Comparison of ENCODE assay signal across 18 mouse cellular contexts in genomic region chr14:60777485-60777919, GRCm38 (mm10). TPM values are rescaled to one million over a fixed set of nuclear protein-coding genes. Genes with fewer than 3 reads are reported as not detected.
A peak's percentile ranks its signal among the peaks of the same experiment; 100 is the strongest.
DNase-seq lines count a peak whose midpoint lies in the region; ATAC-seq and TF ChIP-seq lines count a peak whose summit lies in the region.
"Had no signal": no experiment of that assay in that cellular context is flagged by ENCODE, and none has a peak within 500 bp of the region (broad histone marks: within the 10 kb centered on the region; RNA-seq: fewer than 3 reads in every experiment).

No protein-coding gene starts in this region.

- no peak overlapping the region for H3K9ac ChIP-seq in liver, postnatal 0 days (replicated peaks)
- H3K9ac ChIP-seq in midbrain, embryonic 15.5 days = no peak overlapping the region
- H3K9ac ChIP-seq: embryonic facial prominence, embryonic 12.5 days; hindbrain, embryonic 14.5 days; limb, embryonic 12.5 days; midbrain, embryonic 13.5 days had no signal

- H3K4me3 ChIP-seq in liver, postnatal 0 days (ENCODE audit: low read depth, low read length) = no peak overlapping the region
- H3K4me3 ChIP-seq in lung, adult 2 months (replicated peaks; ENCODE audit: extremely low read depth, low read depth, low read length) = no peak overlapping the region
- no peak overlapping the region for H3K4me3 ChIP-seq in embryonic facial prominence, embryonic 10.5 days
- no peak overlapping the region for H3K4me3 ChIP-seq in midbrain, embryonic 15.5 days
- H3K4me3 ChIP-seq: embryonic facial prominence, embryonic 12.5 days; limb, embryonic 12.5 days; midbrain, embryonic 13.5 days had no signal

- WGBS in liver, postnatal 0 days (ENCODE audit: insufficient replicate concordance) = 76% methylated on average over 5 of the region's 5 CpGs
- WGBS in lung, adult 2 months = 87% methylated on average over 5 of the region's 5 CpGs
- WGBS in embryonic facial prominence, embryonic 10.5 days = 88% methylated on average over 5 of the region's 5 CpGs
- 88% methylated on average over 5 of the region's 5 CpGs for WGBS in midbrain, embryonic 15.5 days

- TF ChIP-seq EP300 in liver, postnatal 0 days (IDR thresholded peaks at IDR 0.05; ENCODE audit: low read depth) = no peak

- no peak overlapping the region for H3K4me2 ChIP-seq in liver, postnatal 0 days (ENCODE audit: low read depth, low read length)
- no peak overlapping the region for H3K4me2 ChIP-seq in midbrain, embryonic 15.5 days
- H3K4me2 ChIP-seq: embryonic facial prominence, embryonic 12.5 days; hindbrain, embryonic 14.5 days; limb, embryonic 12.5 days; midbrain, embryonic 13.5 days had no signal

- ATAC-seq in liver, postnatal 0 days = no peak
- peak; percentile 72 for ATAC-seq in common myeloid progenitor, adult 5-6 weeks (replicated peaks; ENCODE audit: low read depth, poor library complexity, severe bottlenecking)
- ATAC-seq in monocyte, adult 5-6 weeks (replicated peaks; ENCODE audit: insufficient number of reproducible peaks, low FRiP score, low TSS enrichment, poor library complexity, severe bottlenecking) = 0 out of 2 replicates have a peak, but pooled peaks have one; percentile 37
- no peak for ATAC-seq in midbrain, embryonic 15.5 days (replicated peaks)
- ATAC-seq: lung, postnatal 0 days; midbrain, embryonic 13.5 days had no signal

- no peaks in the 10 kb centered on the region for H3K36me3 ChIP-seq in liver, postnatal 0 days (replicated peaks; ENCODE audit: insufficient read depth, low read length)
- H3K36me3 ChIP-seq in embryonic facial prominence, embryonic 10.5 days (replicated peaks) = no peaks in the 10 kb centered on the region
- H3K36me3 ChIP-seq in midbrain, embryonic 15.5 days (replicated peaks) = no peaks in the 10 kb centered on the region
- H3K36me3 ChIP-seq: embryonic facial prominence, embryonic 12.5 days; limb, embryonic 12.5 days; midbrain, embryonic 13.5 days had no signal

- no peaks in the 10 kb centered on the region for H3K4me1 ChIP-seq in liver, postnatal 0 days (ENCODE audit: insufficient read depth)
- no peaks in the 10 kb centered on the region for H3K4me1 ChIP-seq in lung, adult 2 months (ENCODE audit: control insufficient read depth, insufficient read depth, low read length)
- no peaks in the 10 kb centered on the region for H3K4me1 ChIP-seq in embryonic facial prominence, embryonic 10.5 days
- no peaks in the 10 kb centered on the region for H3K4me1 ChIP-seq in midbrain, embryonic 15.5 days
- H3K4me1 ChIP-seq: embryonic facial prominence, embryonic 12.5 days; limb, embryonic 12.5 days; midbrain, embryonic 13.5 days had no signal

- no peaks in the 10 kb centered on the region for H3K9me3 ChIP-seq in liver, postnatal 0 days (ENCODE audit: low read length)
- H3K9me3 ChIP-seq in embryonic facial prominence, embryonic 10.5 days = no peaks in the 10 kb centered on the region
- H3K9me3 ChIP-seq in midbrain, embryonic 15.5 days = no peaks in the 10 kb centered on the region
- H3K9me3 ChIP-seq: embryonic facial prominence, embryonic 12.5 days; limb, embryonic 12.5 days; midbrain, embryonic 13.5 days had no signal

- H3K27me3 ChIP-seq in liver, postnatal 0 days (ENCODE audit: insufficient read depth, low read length) = no peaks in the 10 kb centered on the region
- no peaks in the 10 kb centered on the region for H3K27me3 ChIP-seq in embryonic facial prominence, embryonic 10.5 days (replicated peaks; ENCODE audit: low read depth, poor library complexity, severe bottlenecking)
- H3K27me3 ChIP-seq in midbrain, embryonic 15.5 days (replicated peaks) = no peaks in the 10 kb centered on the region
- H3K27me3 ChIP-seq: embryonic facial prominence, embryonic 12.5 days; limb, embryonic 12.5 days; midbrain, embryonic 13.5 days had no signal

- H3K27ac ChIP-seq in liver, postnatal 0 days (ENCODE audit: low read depth) = no peak overlapping the region
- no peak overlapping the region for H3K27ac ChIP-seq in embryonic facial prominence, embryonic 10.5 days (replicated peaks)
- H3K27ac ChIP-seq in midbrain, embryonic 15.5 days = no peak overlapping the region
- H3K27ac ChIP-seq: embryonic facial prominence, embryonic 12.5 days; hindbrain, embryonic 14.5 days; limb, embryonic 12.5 days; midbrain, embryonic 13.5 days had no signal

- TF ChIP-seq CTCF in liver, postnatal 0 days (IDR thresholded peaks at IDR 0.05; ENCODE audit: low read depth) = no peak
- no peak for TF ChIP-seq CTCF in lung, adult 2 months (IDR thresholded peaks at IDR 0.05; ENCODE audit: insufficient read depth, low read length)

- TF ChIP-seq POLR2A in lung, adult 2 months (IDR thresholded peaks at IDR 0.05; ENCODE audit: borderline replicate concordance, extremely low read depth, low read depth, low read length) = no peak

- peak; percentile 17 for DNase-seq in liver
- no peak for DNase-seq in liver, postnatal 0 days
- no peak for DNase-seq in lung, adult 2 months
- no peak for DNase-seq in embryonic facial prominence, embryonic 10.5 days (ENCODE audit: low spot score)
- DNase-seq in urinary bladder, postnatal 14 days (ENCODE audit: low spot score) = no peak
- DNase-seq: B cell, adult 2 months; cerebellum, postnatal 10 days; kidney, adult 2 months; right cerebral cortex, postnatal 4 days had no signal

RNA-seq across cellular contexts. Expression of gene Mipep, which starts 6.9 kb away (rescaled TPM):
- polyA plus RNA-seq in liver, postnatal 0 days (2015; fragmentation: Nextera tagmentation; extraction: Ambion mirVana) = 5.6 and 6.1 TPM in 2 replicates
- total RNA-seq in common myeloid progenitor, adult 5-6 weeks (2017) = 21.7 and 24.5 TPM in 2 replicates
- total RNA-seq in monocyte, adult 5-6 weeks (2017) = 4.9 to 11.3 TPM (median 5.7 TPM) in 3 replicates
- 7.6 and 9.1 TPM in 2 replicates for polyA plus RNA-seq in lung, adult 2 months (2012; rRNA removed)
- 24.6 and 25.0 TPM in 2 replicates for polyA plus RNA-seq in embryonic facial prominence, embryonic 10.5 days (2016; fragmentation: Nextera tagmentation; extraction: Ambion mirVana)
- 19.5 and 20.5 TPM in 2 replicates for polyA plus RNA-seq in midbrain, embryonic 15.5 days (2015; fragmentation: Nextera tagmentation; extraction: Ambion mirVana)

RNA-seq across cellular contexts. Expression of gene C1qtnf9, which starts 9.6 kb away (rescaled TPM):
- polyA plus RNA-seq in liver, postnatal 0 days (2015; fragmentation: Nextera tagmentation; extraction: Ambion mirVana) = 0.25 and 0.49 TPM in 2 replicates
- total RNA-seq in common myeloid progenitor, adult 5-6 weeks (2017) = not detected in 2 replicates
- total RNA-seq in monocyte, adult 5-6 weeks (2017) = 0.39 TPM in 1 of 3 replicates, not detected in the others
- 1.2 and 2.0 TPM in 2 replicates for polyA plus RNA-seq in lung, adult 2 months (2012; rRNA removed)
- 0.15 and 0.18 TPM in 2 replicates for polyA plus RNA-seq in embryonic facial prominence, embryonic 10.5 days (2016; fragmentation: Nextera tagmentation; extraction: Ambion mirVana)
- 0.14 and 0.19 TPM in 2 replicates for polyA plus RNA-seq in midbrain, embryonic 15.5 days (2015; fragmentation: Nextera tagmentation; extraction: Ambion mirVana)
- polyA plus RNA-seq: hindbrain, embryonic 14.5 days; midbrain, embryonic 13.5 days; neural tube, embryonic 11.5 days had no signal

Comparison
In these comparisons a context has a peak if more than half of its experiments do, and no peak if none do; other contexts are left out.
1. ATAC-seq: peak in common myeloid progenitor, adult 5-6 weeks (single experiment) and monocyte, adult 5-6 weeks (single experiment); none in liver, postnatal 0 days (single experiment) and midbrain, embryonic 15.5 days (single experiment).